Mouse (Mus musculus): ENCODE data around the gene Cyp4f13. TPM values are rescaled to one million over a fixed set of nuclear protein-coding genes. Genes with fewer than 3 reads are reported as not detected.

Cyp4f13 gene
- polyA plus RNA-seq, 1 experiment: not detected

- Histone ChIP-seq H3K27ac (ENCODE audit: insufficient read depth, low read depth, low read length) (no peak overlapping the region), H3K4me1 (ENCODE audit: control insufficient read depth, insufficient read depth, low read length) (no peaks in the 10 kb centered on the region), H3K4me3 (ENCODE audit: insufficient read depth, low read depth, low read length) (no peak overlapping the region)
- TF ChIP-seq POLR2A (IDR thresholded peaks at IDR 0.05; ENCODE audit: insufficient read depth, low read depth, low read length): no peak
- TF ChIP-seq CTCF (IDR thresholded peaks at IDR 0.05; ENCODE audit: insufficient read depth, low read depth, low read length): no peak
- 82% methylated on average over 2 of the region's 2 CpGs for WGBS
Measured at GRCm38 (mm10) chr17:32919123-32919522, 28.1 kb downstream of the Cyp4f13 start.

DNA sequence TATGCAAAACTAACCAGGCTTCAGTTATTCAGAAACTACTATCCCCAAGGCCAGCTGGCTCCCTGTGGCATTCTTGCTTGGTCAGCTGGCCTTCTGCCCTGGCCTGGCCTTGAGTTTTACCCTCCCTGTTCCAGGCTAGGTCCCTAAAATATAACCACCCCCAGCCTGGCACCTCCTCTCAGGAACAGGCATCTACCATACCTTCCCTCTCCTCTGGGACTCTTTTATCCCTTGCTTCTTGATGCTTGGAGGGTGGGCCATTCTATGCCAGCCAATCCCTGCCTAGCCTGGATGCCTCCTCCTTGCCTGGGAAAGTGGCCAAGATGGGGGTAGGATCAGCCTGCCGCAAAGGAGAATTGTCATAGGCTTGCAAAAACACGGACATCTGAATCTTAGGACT, 30.1 kb downstream of the Cyp4f13 start, which contains the start of gene Cyp4f14:
Gene Cyp4f14 (minus strand): TSS at position 212 of the 400 bp plus-strand sequence.
- WGBS: 10% methylated on average over 2 of the region's 2 CpGs

DNA sequence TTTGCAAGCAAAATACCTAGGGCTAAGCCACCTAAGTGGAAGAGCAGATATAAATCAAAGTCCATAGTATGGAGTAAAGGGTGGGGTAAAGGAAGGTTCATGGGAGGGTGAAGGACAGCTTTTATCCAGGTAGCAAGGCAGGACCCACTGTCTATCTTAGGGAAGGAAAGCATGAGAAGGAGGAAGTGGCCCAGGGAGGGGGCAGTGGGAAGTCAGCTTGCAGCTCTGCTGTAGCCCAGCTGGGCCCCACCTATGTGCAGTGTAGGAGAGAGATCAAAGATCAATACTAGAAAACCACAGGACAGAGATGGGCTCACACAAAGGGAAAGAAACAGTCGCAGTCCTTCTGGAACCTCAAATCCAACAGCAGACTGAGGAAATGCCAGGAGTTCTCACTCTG, 31.1 kb downstream of the Cyp4f13 start:
- Histone ChIP-seq H3K4me1 (ENCODE audit: control insufficient read depth, insufficient read depth, low read length) (no peaks in the 10 kb centered on the region), H3K27ac (ENCODE audit: insufficient read depth, low read depth, low read length) (no peak overlapping the region), H3K4me3 (ENCODE audit: insufficient read depth, low read depth, low read length) (no peak overlapping the region)
- WGBS: 85% methylated on average over 1 of the region's 1 CpGs
- TF ChIP-seq CTCF (IDR thresholded peaks at IDR 0.05; ENCODE audit: insufficient read depth, low read depth, low read length): no peak
- TF ChIP-seq POLR2A (IDR thresholded peaks at IDR 0.05; ENCODE audit: insufficient read depth, low read depth, low read length): no peak

More for the DNA sequence above, 30.1 kb downstream of the Cyp4f13 start, which contains the start of gene Cyp4f14:
- H3K4me1 ChIP-seq (ENCODE audit: control insufficient read depth, insufficient read depth, low read length): no peaks in the 10 kb centered on the region
- H3K27ac ChIP-seq (ENCODE audit: insufficient read depth, low read depth, low read length): no peak within 1 kb of the TSS
- no peak within 1 kb of the TSS for H3K4me3 ChIP-seq (ENCODE audit: insufficient read depth, low read depth, low read length)
- TF ChIP-seq CTCF (IDR thresholded peaks at IDR 0.05; ENCODE audit: insufficient read depth, low read depth, low read length): no peak
- TF ChIP-seq POLR2A (IDR thresholded peaks at IDR 0.05; ENCODE audit: insufficient read depth, low read depth, low read length): no peak

- H3K4me3 ChIP-seq (ENCODE audit: insufficient read depth, low read depth, low read length): no peak overlapping the region
- H3K4me1 ChIP-seq (ENCODE audit: control insufficient read depth, insufficient read depth, low read length): peaks cover 4% of the 10 kb centered on the region
- 82% methylated on average over 10 of the region's 10 CpGs for WGBS
- no peak overlapping the region for H3K27ac ChIP-seq (ENCODE audit: insufficient read depth, low read depth, low read length)
- TF ChIP-seq POLR2A (IDR thresholded peaks at IDR 0.05; ENCODE audit: insufficient read depth, low read depth, low read length) (no peak), CTCF (IDR thresholded peaks at IDR 0.05; ENCODE audit: insufficient read depth, low read depth, low read length) (no peak)
Measured at GRCm38 (mm10) chr17:32906172-32906571, 41.0 kb downstream of the Cyp4f13 start.

DNA sequence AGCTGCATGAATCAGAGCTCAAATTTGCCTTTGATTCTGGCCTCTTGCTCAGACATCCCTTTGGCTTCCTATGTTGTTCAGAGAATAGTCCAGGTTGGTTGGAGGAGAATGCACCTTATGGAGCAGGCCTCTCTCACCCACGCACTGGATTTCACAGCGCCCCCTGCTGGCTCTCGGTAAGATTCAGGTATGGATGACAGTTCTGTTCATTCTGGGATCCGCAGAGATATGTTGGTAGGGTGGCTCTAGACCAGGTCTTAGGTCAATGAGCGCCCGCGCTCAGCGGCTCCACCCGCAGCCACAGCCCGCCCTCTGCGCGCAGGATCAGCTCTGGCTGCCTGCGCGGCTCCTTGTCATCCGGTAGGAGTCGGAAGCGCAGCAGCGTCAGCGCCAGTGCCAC, 42.0 kb downstream of the Cyp4f13 start:
- 12% methylated on average over 19 of the region's 19 CpGs for WGBS
- peaks cover 4% of the 10 kb centered on the region for H3K4me1 ChIP-seq (ENCODE audit: control insufficient read depth, insufficient read depth, low read length)
- H3K27ac ChIP-seq (ENCODE audit: insufficient read depth, low read depth, low read length): no peak overlapping the region
- TF ChIP-seq POLR2A (IDR thresholded peaks at IDR 0.05; ENCODE audit: insufficient read depth, low read depth, low read length) (no peak), CTCF (IDR thresholded peaks at IDR 0.05; ENCODE audit: insufficient read depth, low read depth, low read length) (peak; percentile 51; the same call in 1 of the 2 replicates)
- peak overlapping the region; percentile 13 for H3K4me3 ChIP-seq (ENCODE audit: insufficient read depth, low read depth, low read length)

GRCm38 (mm10) chr17:32904414-32904813, 42.8 kb downstream of the Cyp4f13 start:
- Histone ChIP-seq H3K4me1 (ENCODE audit: control insufficient read depth, insufficient read depth, low read length) (peaks cover 4% of the 10 kb centered on the region), H3K4me3 (ENCODE audit: insufficient read depth, low read depth, low read length) (no peak overlapping the region), H3K27ac (ENCODE audit: insufficient read depth, low read depth, low read length) (no peak overlapping the region)
- 57% methylated on average over 2 of the region's 2 CpGs for WGBS
- no peak for TF ChIP-seq POLR2A (IDR thresholded peaks at IDR 0.05; ENCODE audit: insufficient read depth, low read depth, low read length)
- TF ChIP-seq CTCF (IDR thresholded peaks at IDR 0.05; ENCODE audit: insufficient read depth, low read depth, low read length): no peak

DNA sequence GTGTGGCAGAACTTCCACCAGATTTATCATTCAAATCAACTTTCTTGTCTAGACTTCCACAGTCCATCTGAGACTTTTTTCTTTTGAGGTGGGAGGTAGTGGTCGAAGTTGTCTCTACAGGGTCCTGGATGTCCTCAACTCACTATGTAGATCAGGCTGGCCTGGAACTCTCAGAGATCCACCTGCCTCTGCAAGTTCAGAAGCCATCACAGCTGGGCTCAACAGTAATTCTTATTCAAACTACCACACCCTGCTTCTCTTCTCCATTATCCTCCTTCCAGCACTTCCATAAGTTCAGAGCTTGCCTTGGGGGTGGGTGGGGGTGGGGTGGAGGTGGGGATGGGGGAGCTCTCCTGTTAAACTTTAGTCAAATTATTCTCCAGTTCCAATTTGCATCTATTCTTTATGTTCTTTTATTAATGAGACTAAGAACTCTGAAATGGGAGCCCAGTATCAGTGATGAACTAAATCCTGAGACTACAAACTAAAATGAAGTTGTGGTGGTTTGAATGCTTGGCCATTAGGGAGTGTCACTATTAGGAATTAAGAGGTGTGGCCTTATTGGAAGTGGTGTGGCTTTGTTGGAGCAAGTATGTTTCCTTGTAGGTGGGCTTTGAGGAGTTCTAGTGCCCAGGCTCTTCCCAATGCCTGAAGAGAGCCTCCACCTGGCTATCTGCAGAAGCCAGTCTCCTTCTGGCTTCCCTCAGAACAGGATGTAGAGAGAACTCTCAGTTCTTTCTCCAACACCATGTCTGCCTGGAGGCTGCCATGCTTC, 45.3 kb downstream of the Cyp4f13 start:
- 68% methylated on average over 1 of the region's 1 CpGs for WGBS
- no peak for TF ChIP-seq CTCF (IDR thresholded peaks at IDR 0.05; ENCODE audit: insufficient read depth, low read depth, low read length)
- TF ChIP-seq POLR2A (IDR thresholded peaks at IDR 0.05; ENCODE audit: insufficient read depth, low read depth, low read length): no peak
- peaks cover 4% of the 10 kb centered on the region for H3K4me1 ChIP-seq (ENCODE audit: control insufficient read depth, insufficient read depth, low read length)
- no peak overlapping the region for H3K4me3 ChIP-seq (ENCODE audit: insufficient read depth, low read depth, low read length)
- H3K27ac ChIP-seq (ENCODE audit: insufficient read depth, low read depth, low read length): no peak overlapping the region

DNA sequence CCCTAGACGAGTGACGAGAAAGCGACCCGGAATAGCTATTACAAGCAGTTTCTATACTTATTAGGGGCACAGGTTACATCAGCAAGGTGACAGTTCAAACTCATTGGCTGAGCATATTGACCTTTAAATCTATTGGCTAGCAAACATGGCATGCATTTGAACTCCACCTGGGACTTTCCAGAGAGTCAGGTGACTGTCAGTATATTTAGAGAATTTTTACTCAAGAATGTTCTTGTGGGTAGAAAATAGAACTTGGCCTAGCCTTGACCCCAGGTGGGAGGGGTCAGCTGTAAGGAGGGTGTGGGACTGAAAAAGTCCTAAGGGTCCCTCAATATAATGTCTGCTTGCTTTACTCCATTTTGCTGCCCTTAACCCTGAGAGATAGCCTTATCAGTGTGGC, 51.8 kb downstream of the Cyp4f13 start:
- TF ChIP-seq CTCF (IDR thresholded peaks at IDR 0.05; ENCODE audit: insufficient read depth, low read depth, low read length) (no peak), POLR2A (IDR thresholded peaks at IDR 0.05; ENCODE audit: insufficient read depth, low read depth, low read length) (no peak)
- H3K27ac ChIP-seq (ENCODE audit: insufficient read depth, low read depth, low read length): no peak overlapping the region
- H3K4me1 ChIP-seq (ENCODE audit: control insufficient read depth, insufficient read depth, low read length): no peaks in the 10 kb centered on the region
- WGBS: 94% methylated on average over 4 of the region's 4 CpGs
- no peak overlapping the region for H3K4me3 ChIP-seq (ENCODE audit: insufficient read depth, low read depth, low read length)

GRCm38 (mm10) chr17:32893901-32894300, 53.3 kb downstream of the Cyp4f13 start:
- Histone ChIP-seq H3K27ac (ENCODE audit: insufficient read depth, low read depth, low read length) (no peak overlapping the region), H3K4me1 (ENCODE audit: control insufficient read depth, insufficient read depth, low read length) (peaks cover 7% of the 10 kb centered on the region), H3K4me3 (ENCODE audit: insufficient read depth, low read depth, low read length) (no peak overlapping the region)
- TF ChIP-seq POLR2A (IDR thresholded peaks at IDR 0.05; ENCODE audit: insufficient read depth, low read depth, low read length) (no peak), CTCF (IDR thresholded peaks at IDR 0.05; ENCODE audit: insufficient read depth, low read depth, low read length) (no peak)
- WGBS: 83% methylated on average over 3 of the region's 3 CpGs

All from olfactory bulb, adult 2 months (tissue).